In the genomic region with DNA sequence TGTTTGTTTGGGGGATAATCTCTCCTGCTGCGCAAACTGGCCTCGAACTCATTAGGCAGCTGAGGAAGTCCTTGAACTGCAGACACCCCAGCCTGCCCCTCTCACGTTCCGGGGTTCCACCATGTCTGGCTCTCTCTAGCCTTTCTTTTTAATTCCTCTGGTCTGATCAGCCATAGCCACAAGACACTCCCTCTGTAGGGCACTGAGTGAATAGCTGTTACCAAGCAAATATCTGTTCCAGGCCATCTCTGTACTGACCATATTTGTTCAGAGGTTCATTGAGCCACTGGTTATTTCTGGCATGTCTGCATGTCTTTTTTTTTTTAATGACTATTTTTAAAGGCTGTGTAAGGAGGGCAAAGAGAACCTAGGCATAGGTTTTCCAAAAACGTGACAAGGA, we compare ENCODE assay signal across 20 mouse cellular contexts. TPM values are rescaled to one million over a fixed set of nuclear protein-coding genes. Genes with fewer than 3 reads are reported as not detected.
DNase-seq lines count a peak whose midpoint lies in the region; ATAC-seq and TF ChIP-seq lines count a peak whose summit lies in the region.
"Not testable (repeated sequence)": the region's sequence is repeated elsewhere in the genome, so short reads cannot be mapped to it uniquely, and the experiment has no call there.
"Had no signal": no experiment of that assay in that cellular context is flagged by ENCODE, and none has a peak within 500 bp of the region (broad histone marks: within the 10 kb centered on the region; RNA-seq: fewer than 3 reads in every experiment).

No protein-coding gene starts in this region.

- not testable (repeated sequence) for H3K4me2 ChIP-seq in lung, postnatal 0 days (replicated peaks; ENCODE audit: low read depth, low read length); neural tube, embryonic 13.5 days

- H3K4me3 ChIP-seq in MEL (ENCODE audit: control insufficient read depth in 1 of 2, insufficient read depth in 1 of 2, low read depth in 2 of 2, low read length in 2 of 2), result peak overlapping the region; percentile 79 to 82
- not testable (repeated sequence) for H3K4me3 ChIP-seq in lung, postnatal 0 days (ENCODE audit: low read depth, low read length); neural tube, embryonic 13.5 days

- peak overlapping the region; percentile 91 for H3K9ac ChIP-seq in MEL (ENCODE audit: control insufficient read depth, low read depth, low read length, poor library complexity, severe bottlenecking)
- not testable (repeated sequence) for H3K9ac ChIP-seq in lung, postnatal 0 days (replicated peaks; ENCODE audit: low read depth); neural tube, embryonic 13.5 days

- not testable (repeated sequence) for TF ChIP-seq EP300 in MEL (IDR thresholded peaks at IDR 0.05; ENCODE audit: low read depth in 1 of 2, low read length in 2 of 2); lung, postnatal 0 days (IDR thresholded peaks at IDR 0.05)

- TF ChIP-seq POLR2A in MEL (IDR thresholded peaks at IDR 0.05; ENCODE audit: control insufficient read depth in 1 of 2, insufficient read depth in 1 of 2, low read depth in 1 of 2, low read length in 2 of 2, poor library complexity in 1 of 2), result not testable (repeated sequence)

- H3K9me3 ChIP-seq in MEL (replicated peaks; ENCODE audit: insufficient read depth, low read length); lung, postnatal 0 days (ENCODE audit: low read length); neural tube, embryonic 13.5 days: not testable (repeated sequence)

- H3K27me3 ChIP-seq in MEL (ENCODE audit: control insufficient read depth in 1 of 2, insufficient read depth in 2 of 2, low read length in 2 of 2); lung, postnatal 0 days (replicated peaks; ENCODE audit: insufficient read depth, low read length): not testable (repeated sequence)
- H3K27me3 ChIP-seq in neural tube, embryonic 13.5 days, result peaks cover 14% of the 10 kb centered on the region

- ATAC-seq in frontal cortex, adult (ENCODE audit: low TSS enrichment), result peak; percentile 67
- not testable (repeated sequence) for ATAC-seq in lung, postnatal 0 days
- 0 out of 2 replicates have a peak, but pooled peaks have one; percentile 13 for ATAC-seq in neural tube, embryonic 13.5 days (ENCODE audit: low read depth)

- WGBS in lung, postnatal 0 days, result 56% methylated on average over 5 of the region's 5 CpGs
- 72% methylated on average over 5 of the region's 5 CpGs for WGBS in neural tube, embryonic 13.5 days

- peak; percentile 52 for DNase-seq in MEL (ENCODE audit: low read depth, low spot score)
- peak; percentile 38 for DNase-seq in embryo, embryonic 10.5 days (ENCODE audit: low spot score)
- peak; percentile 14 to 29 for DNase-seq in heart, postnatal 10 days
- DNase-seq in kidney, adult 9 months, result peak; percentile 33
- not testable (repeated sequence) for DNase-seq in lung, postnatal 0 days (ENCODE audit: low spot score)

- not testable (repeated sequence) for H3K79me2 ChIP-seq in MEL (ENCODE audit: control insufficient read depth, insufficient read depth, low read length, poor library complexity)

- H3K27ac ChIP-seq in MEL (ENCODE audit: control insufficient read depth, low read depth, low read length), result peak overlapping the region; percentile 64
- not testable (repeated sequence) for H3K27ac ChIP-seq in lung, postnatal 0 days (ENCODE audit: low read length); neural tube, embryonic 13.5 days (replicated peaks)

- TF ChIP-seq RAD21 in MEL (IDR thresholded peaks at IDR 0.05; ENCODE audit: low read depth, low read length), result not testable (repeated sequence)

- H3K36me3 ChIP-seq in MEL (ENCODE audit: control insufficient read depth in 1 of 2, insufficient read depth in 2 of 2, low read length in 2 of 2); lung, postnatal 0 days (ENCODE audit: insufficient read depth, low read length); neural tube, embryonic 13.5 days: not testable (repeated sequence)

- not testable (repeated sequence) for H3K4me1 ChIP-seq in MEL (ENCODE audit: control insufficient read depth in 1 of 2, insufficient read depth in 2 of 2, low read length in 2 of 2); lung, postnatal 0 days (ENCODE audit: insufficient read depth, low read depth, low read length)
- peaks cover 12% of the 10 kb centered on the region; the same call in 1 of the 2 replicates for H3K4me1 ChIP-seq in neural tube, embryonic 13.5 days (replicated peaks)

- peak in 2 of 3 experiments; percentile 24 to 30; a peak in 3 of 6 replicates for TF ChIP-seq CTCF in MEL (IDR thresholded peaks at IDR 0.05 in 2 of 3, conservative IDR thresholded peaks at IDR 0.05 in 1 of 3; ENCODE audit: control insufficient read depth in 1 of 3, insufficient read depth in 1 of 3, low read depth in 2 of 3, low read length in 3 of 3, poor library complexity in 1 of 3, severe bottlenecking in 1 of 3)
- peak; percentile 45 for TF ChIP-seq CTCF in lung, postnatal 0 days (IDR thresholded peaks at IDR 0.05)

- intact Hi-C loops in heart, postnatal 10 days (cut with DNase I), result not testable (repeated sequence)

RNA-seq across cellular contexts. Expression of a gene that starts 21.1 kb away (rescaled TPM):
- total RNA-seq in MEL (2012; rRNA removed), result 17.3 and 21.5 TPM in 2 replicates
- 10 to 100 TPM in 1 of 2 experiments, not detected in 1; 62.2 TPM for polyA plus RNA-seq in MEL (2012; ENCODE audit: insufficient read depth in 1 of 2, insufficient read length in 2 of 2, low read depth in 1 of 2, low replicate concordance in 2 of 2, missing spikeins in 1 of 2)
- total RNA-seq in heart, postnatal 10 days (2021), result 10 to 100 TPM; 61.0 to 66.3 TPM
- polyA plus RNA-seq in lung, postnatal 0 days (2015; fragmentation: Nextera tagmentation; extraction: Ambion mirVana), result 83.8 and 84.8 TPM in 2 replicates
- 34.2 and 42.7 TPM in 2 replicates for polyA plus RNA-seq in neural tube, embryonic 13.5 days (2015; fragmentation: Nextera tagmentation; extraction: Ambion mirVana)

RNA-seq across cellular contexts. Expression of a gene that starts 31.5 kb away (rescaled TPM):
- total RNA-seq in MEL (2012; rRNA removed), result 7.0 and 8.1 TPM in 2 replicates
- polyA plus RNA-seq in MEL (2012; ENCODE audit: insufficient read depth in 1 of 2, insufficient read length in 2 of 2, low read depth in 1 of 2, low replicate concordance in 2 of 2, missing spikeins in 1 of 2), result 10 to 100 TPM in 1 of 2 experiments, not detected in 1; 15.7 TPM
- total RNA-seq in heart, postnatal 10 days (2021), result 10 to 100 TPM; 21.5 to 25.1 TPM
- 23.3 and 23.4 TPM in 2 replicates for polyA plus RNA-seq in lung, postnatal 0 days (2015; fragmentation: Nextera tagmentation; extraction: Ambion mirVana)
- 22.9 and 26.9 TPM in 2 replicates for polyA plus RNA-seq in neural tube, embryonic 13.5 days (2015; fragmentation: Nextera tagmentation; extraction: Ambion mirVana)

RNA-seq across cellular contexts. Expression of a gene that starts 31.5 kb away (rescaled TPM):
- total RNA-seq in MEL (2012; rRNA removed), result 7.1 and 7.5 TPM in 2 replicates
- polyA plus RNA-seq in MEL (2012; ENCODE audit: insufficient read depth in 1 of 2, insufficient read length in 2 of 2, low read depth in 1 of 2, low replicate concordance in 2 of 2, missing spikeins in 1 of 2), result 1 to 10 TPM in 1 of 2 experiments, not detected in 1; 9.2 TPM
- total RNA-seq in heart, postnatal 10 days (2021), result 1 to 10 TPM; 5.1 to 5.6 TPM
- 5.5 TPM in 2 replicates for polyA plus RNA-seq in lung, postnatal 0 days (2015; fragmentation: Nextera tagmentation; extraction: Ambion mirVana)
- 6.7 and 7.4 TPM in 2 replicates for polyA plus RNA-seq in neural tube, embryonic 13.5 days (2015; fragmentation: Nextera tagmentation; extraction: Ambion mirVana)

RNA-seq across cellular contexts. Expression of a gene that starts 39.5 kb away (rescaled TPM):
- total RNA-seq in MEL (2012; rRNA removed), result not detected in 2 replicates
- not detected for polyA plus RNA-seq in MEL (2012; ENCODE audit: insufficient read depth in 1 of 2, insufficient read length in 2 of 2, low read depth in 1 of 2, low replicate concordance in 2 of 2, missing spikeins in 1 of 2)
- total RNA-seq in heart, postnatal 10 days (2021), result not detected
- 2.3 and 3.0 TPM in 2 replicates for polyA plus RNA-seq in lung, postnatal 0 days (2015; fragmentation: Nextera tagmentation; extraction: Ambion mirVana)
- not detected in 2 replicates for polyA plus RNA-seq in neural tube, embryonic 13.5 days (2015; fragmentation: Nextera tagmentation; extraction: Ambion mirVana)
- total RNA-seq: adrenal gland, adult 2 months; gastrocnemius, postnatal 36 days; layer of hippocampus, adult 18-20 months; left cerebral cortex, adult 18-20 months; monocyte, adult 5-6 weeks had no signal
- polyA plus RNA-seq: adrenal gland, adult 2 months; cerebellum, adult 2 months; heart, embryonic 13.5 days; hindbrain, embryonic 14.5 days; kidney, embryonic 15.5 days; limb, embryonic 11.5 days; liver, embryonic 15.5 days; neural tube, embryonic 14.5 days; thymus, adult 2 months had no signal
